Mouse (Mus musculus) olfactory bulb, adult 2 months (tissue): ENCODE data around the gene Bend4.

Experiments
- CTCF ChIP-seq: fragments of 200-500 bp; IDR thresholded peaks from 2 replicates; pipeline ENCODE4 v1.5.1; 2012; ENCODE audit warnings: low read depth, mild to moderate bottlenecking, low read length, moderate library complexity; ENCODE audit not compliant: insufficient read depth
- POLR2A ChIP-seq: fragments of 200-500 bp; IDR thresholded peaks from 2 replicates; pipeline ENCODE4 v1.6.1; 2012; ENCODE audit warnings: mild to moderate bottlenecking, low read depth, low read length, moderate library complexity; ENCODE audit not compliant: insufficient read depth

- TF ChIP-seq CTCF (no peak), POLR2A (no peak)
Observed at GRCm38 (mm10) chr5:67466866-67467530, 38.9 kb upstream of the Bend4 start.
